Mouse (Mus musculus): ENCODE data around the gene Evl. TPM values are rescaled to one million over a fixed set of nuclear protein-coding genes. Genes with fewer than 3 reads are reported as not detected.

Evl gene
- polyA plus RNA-seq, 1 experiment from 2014 or later: 232 TPM

GRCm38 (mm10) chr12:108536461-108536860, 18.1 kb upstream of the Evl start:
- Histone ChIP-seq H3K27me3 (replicated peaks; ENCODE audit: control insufficient read depth, insufficient read depth, low read length) (no peaks in the 10 kb centered on the region), H3K36me3 (ENCODE audit: control insufficient read depth, insufficient read depth, low read length) (peaks cover 32% of the 10 kb centered on the region), H3K27ac (ENCODE audit: low read depth, low read length) (no peak overlapping the region), H3K9ac (ENCODE audit: low read length) (no peak overlapping the region), H3K4me1 (ENCODE audit: control insufficient read depth, insufficient read depth, low read length) (no peaks in the 10 kb centered on the region), H3K4me3 (ENCODE audit: low read depth, low read length) (no peak overlapping the region), H3K9me3 (replicated peaks; ENCODE audit: control insufficient read depth, low read length) (no peaks in the 10 kb centered on the region), H3K4me2 (ENCODE audit: low read length) (no peak overlapping the region)
- 74% methylated on average over 10 of the region's 10 CpGs for WGBS
- DNase-seq (ENCODE audit: low spot score): no peak
- no peak for ATAC-seq

GRCm38 (mm10) chr12:108541088-108541487, 13.4 kb upstream of the Evl start:
- DNase-seq (ENCODE audit: low spot score): peak; percentile 79
- no peaks in the 10 kb centered on the region for H3K27me3 ChIP-seq (replicated peaks; ENCODE audit: control insufficient read depth, insufficient read depth, low read length)
- H3K9ac ChIP-seq (ENCODE audit: low read length): no peak overlapping the region
- no peak overlapping the region for H3K27ac ChIP-seq (ENCODE audit: low read depth, low read length)
- H3K36me3 ChIP-seq (ENCODE audit: control insufficient read depth, insufficient read depth, low read length): peaks cover 21% of the 10 kb centered on the region
- 29% methylated on average over 6 of the region's 6 CpGs for WGBS
- H3K9me3 ChIP-seq (replicated peaks; ENCODE audit: control insufficient read depth, low read length): no peaks in the 10 kb centered on the region
- H3K4me1 ChIP-seq (ENCODE audit: control insufficient read depth, insufficient read depth, low read length): peaks cover 1% of the 10 kb centered on the region; the same call in 1 of the 2 replicates
- no peak overlapping the region for H3K4me3 ChIP-seq (ENCODE audit: low read depth, low read length)
- ATAC-seq: peak; percentile 50
- no peak overlapping the region for H3K4me2 ChIP-seq (ENCODE audit: low read length)

- 14% methylated on average over 10 of the region's 10 CpGs for WGBS
- H3K4me2 ChIP-seq (ENCODE audit: low read length): no peak overlapping the region
These were observed 7.9 kb upstream of the Evl start for GRCm38 (mm10) chr12:108546508-108547153.

GRCm38 (mm10) chr12:108547251-108547875, 7.2 kb upstream of the Evl start:
- Histone ChIP-seq H3K27me3 (replicated peaks; ENCODE audit: control insufficient read depth, insufficient read depth, low read length) (no peaks in the 10 kb centered on the region), H3K4me3 (ENCODE audit: low read depth, low read length) (no peak overlapping the region), H3K4me1 (ENCODE audit: control insufficient read depth, insufficient read depth, low read length) (peaks cover 11% of the 10 kb centered on the region), H3K27ac (ENCODE audit: low read depth, low read length) (peak overlapping the region; percentile 67), H3K9me3 (replicated peaks; ENCODE audit: control insufficient read depth, low read length) (no peaks in the 10 kb centered on the region), H3K4me2 (ENCODE audit: low read length) (no peak overlapping the region), H3K9ac (ENCODE audit: low read length) (no peak overlapping the region), H3K36me3 (ENCODE audit: control insufficient read depth, insufficient read depth, low read length) (no peaks in the 10 kb centered on the region)
- 79% methylated on average over 15 of the region's 15 CpGs for WGBS
- 0 out of 2 replicates have a peak, but pooled peaks have one; percentile 11 for ATAC-seq
- no peak for DNase-seq (ENCODE audit: low spot score)

More at GRCm38 (mm10) chr12:108546508-108547153, 7.9 kb upstream of the Evl start:
- Histone ChIP-seq H3K9me3 (replicated peaks; ENCODE audit: control insufficient read depth, low read length) (no peaks in the 10 kb centered on the region), H3K9ac (ENCODE audit: low read length) (no peak overlapping the region), H3K27ac (ENCODE audit: low read depth, low read length) (peak overlapping the region; percentile 67), H3K27me3 (replicated peaks; ENCODE audit: control insufficient read depth, insufficient read depth, low read length) (no peaks in the 10 kb centered on the region), H3K36me3 (ENCODE audit: control insufficient read depth, insufficient read depth, low read length) (no peaks in the 10 kb centered on the region), H3K4me3 (ENCODE audit: low read depth, low read length) (no peak overlapping the region), H3K4me1 (ENCODE audit: control insufficient read depth, insufficient read depth, low read length) (peaks cover 11% of the 10 kb centered on the region)
- ATAC-seq (peak; percentile 84), DNase-seq (ENCODE audit: low spot score) (peak; percentile 77)

- 80% methylated on average over 7 of the region's 7 CpGs for WGBS
- Histone ChIP-seq H3K27me3 (replicated peaks; ENCODE audit: control insufficient read depth, insufficient read depth, low read length) (no peaks in the 10 kb centered on the region), H3K4me1 (ENCODE audit: control insufficient read depth, insufficient read depth, low read length) (peaks cover 21% of the 10 kb centered on the region), H3K4me2 (ENCODE audit: low read length) (no peak overlapping the region), H3K27ac (ENCODE audit: low read depth, low read length) (no peak overlapping the region), H3K9ac (ENCODE audit: low read length) (no peak overlapping the region), H3K9me3 (replicated peaks; ENCODE audit: control insufficient read depth, low read length) (no peaks in the 10 kb centered on the region), H3K36me3 (ENCODE audit: control insufficient read depth, insufficient read depth, low read length) (no peaks in the 10 kb centered on the region), H3K4me3 (ENCODE audit: low read depth, low read length) (no peak overlapping the region)
- DNase-seq (ENCODE audit: low spot score) (no peak), ATAC-seq (no peak)
These were observed 2.8 kb upstream of the Evl start for GRCm38 (mm10) chr12:108551731-108552130.

- WGBS: 52% methylated on average over 6 of the region's 6 CpGs
- DNase-seq (ENCODE audit: low spot score) (peak; percentile 7), ATAC-seq (no peak)
- H3K27me3 ChIP-seq (replicated peaks; ENCODE audit: control insufficient read depth, insufficient read depth, low read length): no peaks in the 10 kb centered on the region
- no peak overlapping the region for H3K4me3 ChIP-seq (ENCODE audit: low read depth, low read length)
- H3K27ac ChIP-seq (ENCODE audit: low read depth, low read length): no peak overlapping the region
- H3K36me3 ChIP-seq (ENCODE audit: control insufficient read depth, insufficient read depth, low read length): no peaks in the 10 kb centered on the region
- no peak overlapping the region for H3K9ac ChIP-seq (ENCODE audit: low read length)
- peaks cover 28% of the 10 kb centered on the region for H3K4me1 ChIP-seq (ENCODE audit: control insufficient read depth, insufficient read depth, low read length)
- H3K9me3 ChIP-seq (replicated peaks; ENCODE audit: control insufficient read depth, low read length): no peaks in the 10 kb centered on the region
- no peak overlapping the region for H3K4me2 ChIP-seq (ENCODE audit: low read length)
These were observed 1.4 kb upstream of the Evl start for GRCm38 (mm10) chr12:108553079-108553478.

- Histone ChIP-seq H3K9ac (ENCODE audit: low read length) (peak overlapping the region; percentile 99), H3K36me3 (ENCODE audit: control insufficient read depth, insufficient read depth, low read length) (no peaks in the 10 kb centered on the region), H3K27ac (ENCODE audit: low read depth, low read length) (peak overlapping the region; percentile 93), H3K9me3 (replicated peaks; ENCODE audit: control insufficient read depth, low read length) (no peaks in the 10 kb centered on the region), H3K27me3 (replicated peaks; ENCODE audit: control insufficient read depth, insufficient read depth, low read length) (no peaks in the 10 kb centered on the region), H3K4me2 (ENCODE audit: low read length) (peak overlapping the region; percentile 74), H3K4me3 (ENCODE audit: low read depth, low read length) (peak overlapping the region; percentile 99), H3K4me1 (ENCODE audit: control insufficient read depth, insufficient read depth, low read length) (peaks cover 41% of the 10 kb centered on the region)
- peak; percentile 42 for DNase-seq (ENCODE audit: low spot score)
- WGBS: under 1% methylated on average over 55 of the region's 100 CpGs
- peak; percentile 76 for ATAC-seq
These were observed 489 bp downstream of the Evl start for GRCm38 (mm10) chr12:108554861-108555556.

GRCm38 (mm10) chr12:108558194-108558593, 3.7 kb downstream of the Evl start:
- no peaks in the 10 kb centered on the region for H3K9me3 ChIP-seq (replicated peaks; ENCODE audit: control insufficient read depth, low read length)
- no peak overlapping the region for H3K4me3 ChIP-seq (ENCODE audit: low read depth, low read length)
- H3K27me3 ChIP-seq (replicated peaks; ENCODE audit: control insufficient read depth, insufficient read depth, low read length): no peaks in the 10 kb centered on the region
- peaks cover 37% of the 10 kb centered on the region for H3K4me1 ChIP-seq (ENCODE audit: control insufficient read depth, insufficient read depth, low read length)
- H3K27ac ChIP-seq (ENCODE audit: low read depth, low read length): no peak overlapping the region
- no peaks in the 10 kb centered on the region for H3K36me3 ChIP-seq (ENCODE audit: control insufficient read depth, insufficient read depth, low read length)
- H3K9ac ChIP-seq (ENCODE audit: low read length): no peak overlapping the region
- H3K4me2 ChIP-seq (ENCODE audit: low read length): peak overlapping the region; percentile 5; the same call in 1 of the 2 replicates
- DNase-seq (ENCODE audit: low spot score): no peak
- ATAC-seq: no peak

GRCm38 (mm10) chr12:108563238-108563637, 8.7 kb downstream of the Evl start:
- Histone ChIP-seq H3K36me3 (ENCODE audit: control insufficient read depth, insufficient read depth, low read length) (no peaks in the 10 kb centered on the region), H3K9ac (ENCODE audit: low read length) (no peak overlapping the region), H3K4me3 (ENCODE audit: low read depth, low read length) (no peak overlapping the region), H3K27me3 (replicated peaks; ENCODE audit: control insufficient read depth, insufficient read depth, low read length) (no peaks in the 10 kb centered on the region), H3K9me3 (replicated peaks; ENCODE audit: control insufficient read depth, low read length) (no peaks in the 10 kb centered on the region), H3K4me1 (ENCODE audit: control insufficient read depth, insufficient read depth, low read length) (peaks cover 22% of the 10 kb centered on the region), H3K27ac (ENCODE audit: low read depth, low read length) (no peak overlapping the region), H3K4me2 (ENCODE audit: low read length) (no peak overlapping the region)
- 78% methylated on average over 3 of the region's 3 CpGs for WGBS
- DNase-seq (ENCODE audit: low spot score): peak; percentile 18
- ATAC-seq: no peak
